Mouse (Mus musculus): ENCODE measurements around the gene Ttc21a.

Ttc21a gene

GRCm38 (mm10) chr9:119973869-119974520 lies 36.6 kb downstream of the Ttc21a start:
- no peak for ATAC-seq (ENCODE audit: insufficient number of reproducible peaks, low FRiP score, low TSS enrichment)

GRCm38 (mm10) chr9:119974609-119975008 lies 37.2 kb downstream of the Ttc21a start:
- no peak for ATAC-seq (ENCODE audit: insufficient number of reproducible peaks, low FRiP score, low TSS enrichment)

GRCm38 (mm10) chr9:119975286-119975685 lies 37.9 kb downstream of the Ttc21a start:
- no peak for ATAC-seq (ENCODE audit: insufficient number of reproducible peaks, low FRiP score, low TSS enrichment)

- no peak for ATAC-seq (ENCODE audit: insufficient number of reproducible peaks, low FRiP score, low TSS enrichment)
These were observed 39.5 kb downstream of the Ttc21a start for GRCm38 (mm10) chr9:119976704-119977556.

GRCm38 (mm10) chr9:119977557-119978060 lies 40.2 kb downstream of the Ttc21a start:
- no peak for ATAC-seq (ENCODE audit: insufficient number of reproducible peaks, low FRiP score, low TSS enrichment)

GRCm38 (mm10) chr9:119978151-119978810 lies 40.9 kb downstream of the Ttc21a start:
- no peak for ATAC-seq (ENCODE audit: insufficient number of reproducible peaks, low FRiP score, low TSS enrichment)

- no peak for ATAC-seq (ENCODE audit: insufficient number of reproducible peaks, low FRiP score, low TSS enrichment)
These were observed 41.5 kb downstream of the Ttc21a start for GRCm38 (mm10) chr9:119978811-119979441.

- ATAC-seq (ENCODE audit: insufficient number of reproducible peaks, low FRiP score, low TSS enrichment) = no peak
These were observed 42.3 kb downstream of the Ttc21a start for GRCm38 (mm10) chr9:119979749-119980148.

GRCm38 (mm10) chr9:119980770-119981182 lies 43.4 kb downstream of the Ttc21a start:
- no peak for ATAC-seq (ENCODE audit: insufficient number of reproducible peaks, low FRiP score, low TSS enrichment)

- ATAC-seq (ENCODE audit: insufficient number of reproducible peaks, low FRiP score, low TSS enrichment) = no peak
These were observed 44.1 kb downstream of the Ttc21a start for GRCm38 (mm10) chr9:119981183-119982179.

- ATAC-seq (ENCODE audit: insufficient number of reproducible peaks, low FRiP score, low TSS enrichment) = no peak
These were observed 44.9 kb downstream of the Ttc21a start for GRCm38 (mm10) chr9:119982241-119982811.

GRCm38 (mm10) chr9:119982956-119983551 lies 45.6 kb downstream of the Ttc21a start:
- ATAC-seq (ENCODE audit: insufficient number of reproducible peaks, low FRiP score, low TSS enrichment) = no peak

GRCm38 (mm10) chr9:119983585-119984535 lies 46.5 kb downstream of the Ttc21a start:
- ATAC-seq (ENCODE audit: insufficient number of reproducible peaks, low FRiP score, low TSS enrichment) = peak; percentile 42

- ATAC-seq (ENCODE audit: insufficient number of reproducible peaks, low FRiP score, low TSS enrichment) = 0 out of 2 replicates have a peak, but pooled peaks have one; percentile 10
These were observed 47.2 kb downstream of the Ttc21a start, which contains the start of gene Csrnp1 for GRCm38 (mm10) chr9:119984536-119985011. Csrnp1 (minus strand) TSS chr9:119984658.

- ATAC-seq (ENCODE audit: insufficient number of reproducible peaks, low FRiP score, low TSS enrichment) = no peak
These were observed 48.6 kb downstream of the Ttc21a start for GRCm38 (mm10) chr9:119985881-119986574.

- no peak for ATAC-seq (ENCODE audit: insufficient number of reproducible peaks, low FRiP score, low TSS enrichment)
These were observed 50.9 kb downstream of the Ttc21a start for GRCm38 (mm10) chr9:119988304-119988703.

GRCm38 (mm10) chr9:119991310-119991709 lies 53.9 kb downstream of the Ttc21a start:
- no peak for ATAC-seq (ENCODE audit: insufficient number of reproducible peaks, low FRiP score, low TSS enrichment)

Measured in cerebellum, adult (tissue).